Mouse (Mus musculus): ENCODE data around the gene Ppargc1a.

- TF ChIP-seq CTCF (conservative IDR thresholded peaks at IDR 0.05 in 1 of 2, IDR thresholded peaks at IDR 0.05 in 1 of 2; ENCODE audit: low read depth in 2 of 2, low read length in 2 of 2) (no peak), SIN3A (IDR thresholded peaks at IDR 0.05; ENCODE audit: low read length) (no peak), MAX (IDR thresholded peaks at IDR 0.05; ENCODE audit: low read length) (no peak), ZKSCAN1 (IDR thresholded peaks at IDR 0.05; ENCODE audit: borderline replicate concordance, low read depth, low read length) (no peak), HCFC1 (IDR thresholded peaks at IDR 0.05; ENCODE audit: low read depth, low read length) (no peak), PAX5 (IDR thresholded peaks at IDR 0.05; ENCODE audit: low read length) (no peak), POLR2A (IDR thresholded peaks at IDR 0.05; ENCODE audit: low read depth, low read length) (no peak), MAFK (IDR thresholded peaks at IDR 0.05; ENCODE audit: insufficient replicate concordance, low read length) (no peak), UBTF (IDR thresholded peaks at IDR 0.05; ENCODE audit: low read depth, low read length) (no peak), TBP (conservative IDR thresholded peaks at IDR 0.05; ENCODE audit: low read depth, low read length) (no peak), ZNF384 (IDR thresholded peaks at IDR 0.05; ENCODE audit: low read depth, low read length) (no peak), ELF1 (IDR thresholded peaks at IDR 0.05; ENCODE audit: low read depth, low read length) (no peak), ZC3H11A (IDR thresholded peaks at IDR 0.05; ENCODE audit: low read depth, low read length) (no peak), POLR2AphosphoS2 (IDR thresholded peaks at IDR 0.05; ENCODE audit: low read depth, low read length) (no peak)
Observed at GRCm38 (mm10) chr5:51616877-51617276, 49.4 kb upstream of the Ppargc1a start.

Measured in CH12.LX (cell line).